Comparison of ENCODE assay signal across 8 mouse cellular contexts in genomic region chr2:121294753-121295607, GRCm38 (mm10). TPM values are rescaled to one million over a fixed set of nuclear protein-coding genes. Genes with fewer than 3 reads are reported as not detected.
DNase-seq lines count a peak whose midpoint lies in the region; ATAC-seq and TF ChIP-seq lines count a peak whose summit lies in the region.

No protein-coding gene starts in this region.

- H3K9ac ChIP-seq in hindbrain, postnatal 0 days (replicated peaks; ENCODE audit: low read length), result peak overlapping the region; percentile 69

- no peaks in the 10 kb centered on the region for H3K27me3 ChIP-seq in testis, adult 2 months (ENCODE audit: control insufficient read depth, insufficient read depth, low read length)
- H3K27me3 ChIP-seq in hindbrain, postnatal 0 days (ENCODE audit: insufficient read depth, low read length), result no peaks in the 10 kb centered on the region

- no peaks in the 10 kb centered on the region for H3K36me3 ChIP-seq in testis, adult 2 months (ENCODE audit: control insufficient read depth, insufficient read depth, low read length)
- H3K36me3 ChIP-seq in hindbrain, postnatal 0 days (ENCODE audit: insufficient read depth, low read length), result peaks cover 13% of the 10 kb centered on the region; the same call in 1 of the 2 replicates

- 2% methylated on average over 18 of the region's 18 CpGs for WGBS in hindbrain, postnatal 0 days
- 1% methylated on average over 18 of the region's 18 CpGs for WGBS in olfactory bulb, adult 2 months

- no peak for TF ChIP-seq POLR2A in testis, adult 2 months (IDR thresholded peaks at IDR 0.05; ENCODE audit: control insufficient read depth, low read depth, low read length)
- TF ChIP-seq POLR2A in olfactory bulb, adult 2 months (IDR thresholded peaks at IDR 0.05; ENCODE audit: insufficient read depth, low read depth, low read length), result peak; percentile 81

- no peak overlapping the region for H3K27ac ChIP-seq in testis, adult 2 months (ENCODE audit: control insufficient read depth, insufficient read depth, low read depth, low read length)
- peak overlapping the region; percentile 81 for H3K27ac ChIP-seq in hindbrain, postnatal 0 days
- peak overlapping the region; percentile 96 for H3K27ac ChIP-seq in olfactory bulb, adult 2 months (ENCODE audit: insufficient read depth, low read depth, low read length)

- H3K4me2 ChIP-seq in hindbrain, postnatal 0 days (ENCODE audit: low read depth, low read length), result peak overlapping the region; percentile 89

- TF ChIP-seq CTCF in testis, adult 2 months (IDR thresholded peaks at IDR 0.05; ENCODE audit: control insufficient read depth, insufficient read depth, insufficient replicate concordance, low read depth, low read length), result no peak
- no peak for TF ChIP-seq CTCF in hindbrain, postnatal 0 days (IDR thresholded peaks at IDR 0.05; ENCODE audit: low read depth)
- no peak for TF ChIP-seq CTCF in olfactory bulb, adult 2 months (IDR thresholded peaks at IDR 0.05; ENCODE audit: insufficient read depth, low read depth, low read length)

- H3K4me3 ChIP-seq in testis, adult 2 months (ENCODE audit: control insufficient read depth, low read depth, low read length), result peak overlapping the region; percentile 34
- H3K4me3 ChIP-seq in hindbrain, postnatal 0 days (ENCODE audit: low read length), result peak overlapping the region; percentile 48
- peak overlapping the region; percentile 76 for H3K4me3 ChIP-seq in olfactory bulb, adult 2 months (ENCODE audit: insufficient read depth, low read depth, low read length)

- no peaks in the 10 kb centered on the region for H3K9me3 ChIP-seq in hindbrain, postnatal 0 days (ENCODE audit: low read length)

- DNase-seq in testis, postnatal 14 days (ENCODE audit: low spot score), result no peak
- peak; percentile 85 to 89 for DNase-seq in cerebellum, postnatal 14 days
- DNase-seq in gastrocnemius, postnatal 10 days, result peak; percentile 63
- DNase-seq in hindbrain, postnatal 0 days (ENCODE audit: low spot score), result peak; percentile 87
- DNase-seq in liver, result peak; percentile 29
- no peak for DNase-seq in B cell, adult 2 months

- peaks cover 3% of the 10 kb centered on the region for H3K4me1 ChIP-seq in testis, adult 2 months (ENCODE audit: control insufficient read depth, insufficient read depth, low read length)
- H3K4me1 ChIP-seq in hindbrain, postnatal 0 days (ENCODE audit: insufficient read depth, low read length), result peaks cover 24% of the 10 kb centered on the region
- H3K4me1 ChIP-seq in olfactory bulb, adult 2 months (ENCODE audit: control insufficient read depth, insufficient read depth, low read length), result peaks cover 40% of the 10 kb centered on the region

- ATAC-seq in hindbrain, postnatal 0 days, result peak; percentile 83

RNA-seq across cellular contexts. Expression of gene Map1a, which starts 5.6 kb away (rescaled TPM):
- 1.2 and 1.6 TPM in 2 replicates for polyA plus RNA-seq in testis, adult 2 months (2012; rRNA removed)
- 10 to 100 TPM in 1 of 2 experiments, 1 to 10 TPM in 1; 9.3 to 11.7 TPM for total RNA-seq in gastrocnemius, postnatal 10 days (2021)
- total RNA-seq in hindbrain, postnatal 0 days (2014; rRNA removed), result 160 and 173 TPM in 2 replicates
- 70.6 and 72.5 TPM in 2 replicates for polyA plus RNA-seq in hindbrain, postnatal 0 days (2015; fragmentation: Nextera tagmentation; extraction: Ambion mirVana)
- 93.5 and 210 TPM in 2 replicates for polyA plus RNA-seq in olfactory bulb, adult 2 months (2012; ENCODE audit: insufficient read depth, insufficient read length, low replicate concordance, missing spikeins)

RNA-seq across cellular contexts. Expression of gene Trp53bp1, which starts 23.8 kb away (rescaled TPM):
- polyA plus RNA-seq in testis, adult 2 months (2012; rRNA removed), result 57.6 and 58.2 TPM in 2 replicates
- total RNA-seq in gastrocnemius, postnatal 10 days (2021), result 10 to 100 TPM; 20.4 to 26.7 TPM
- 194 and 277 TPM in 2 replicates for total RNA-seq in hindbrain, postnatal 0 days (2014; rRNA removed)
- polyA plus RNA-seq in hindbrain, postnatal 0 days (2015; fragmentation: Nextera tagmentation; extraction: Ambion mirVana), result 76.4 and 80.9 TPM in 2 replicates
- polyA plus RNA-seq in olfactory bulb, adult 2 months (2012; ENCODE audit: insufficient read depth, insufficient read length, low replicate concordance, missing spikeins), result 272 TPM in 1 of 2 replicates, not detected in the other

Comparison
In these comparisons a context has a peak if more than half of its experiments do, and no peak if none do; other contexts are left out.
1. DNase-seq: peak in cerebellum, postnatal 14 days (2 of 2), gastrocnemius, postnatal 10 days (single experiment), hindbrain, postnatal 0 days (single experiment) and liver (single experiment); none in testis, postnatal 14 days (single experiment) and B cell, adult 2 months (0 of 2).
2. RNA of gene Map1a, which starts 5.6 kb away (polyA plus RNA-seq): 93.5 to 210 TPM in olfactory bulb, adult 2 months and 70.6 to 72.5 TPM in hindbrain, postnatal 0 days; 1.2 to 1.6 TPM in testis, adult 2 months; every median in the first group is over 10 times any median in the second.
3. Peak in every context shown above with its lines, with median percentiles within 50 percentile points of each other: H3K4me3 ChIP-seq.